In genomic region chr15:79431925-79432324, GRCm38 (mm10) we compare ENCODE assay signal across 7 mouse cellular contexts. TPM values are rescaled to one million over a fixed set of nuclear protein-coding genes. Genes with fewer than 3 reads are reported as not detected.
A peak's percentile ranks its signal among the peaks of the same experiment; 100 is the strongest.
DNase-seq lines count a peak whose midpoint lies in the region; ATAC-seq and TF ChIP-seq lines count a peak whose summit lies in the region.

No protein-coding gene starts in this region.

- no peak overlapping the region for H3K4me3 ChIP-seq in left cerebral cortex, adult 2 months
- H3K4me3 ChIP-seq in embryonic facial prominence, embryonic 14.5 days (ENCODE audit: low read depth, low read length), result no peak overlapping the region
- no peak overlapping the region; the same call in 1 of the 2 replicates for H3K4me3 ChIP-seq in liver, embryonic 11.5 days (ENCODE audit: low read depth, low read length)

- H3K9ac ChIP-seq in embryonic facial prominence, embryonic 14.5 days (ENCODE audit: low read depth, low read length), result no peak overlapping the region
- H3K9ac ChIP-seq in liver, embryonic 11.5 days (ENCODE audit: low read depth, low read length), result peak overlapping the region; percentile 41

- H3K27me3 ChIP-seq in embryonic facial prominence, embryonic 14.5 days (replicated peaks; ENCODE audit: control insufficient read depth, insufficient read depth, low read length), result no peaks in the 10 kb centered on the region
- no peaks in the 10 kb centered on the region for H3K27me3 ChIP-seq in liver, embryonic 11.5 days (replicated peaks; ENCODE audit: control insufficient read depth, insufficient read depth, low read length)

- TF ChIP-seq CTCF in left cerebral cortex, adult 2 months (IDR thresholded peaks at IDR 0.05), result no peak

- H3K9me3 ChIP-seq in embryonic facial prominence, embryonic 14.5 days (ENCODE audit: control insufficient read depth, low read length), result no peaks in the 10 kb centered on the region
- no peaks in the 10 kb centered on the region for H3K9me3 ChIP-seq in liver, embryonic 11.5 days (ENCODE audit: control insufficient read depth, low read length)

- H3K36me3 ChIP-seq in embryonic facial prominence, embryonic 14.5 days (ENCODE audit: control insufficient read depth, insufficient read depth, low read length), result peaks cover 94% of the 10 kb centered on the region
- peaks cover 28% of the 10 kb centered on the region for H3K36me3 ChIP-seq in liver, embryonic 11.5 days (ENCODE audit: control insufficient read depth, insufficient read depth, low read length)

- H3K27ac ChIP-seq in left cerebral cortex, adult 2 months, result peak overlapping the region; percentile 74
- H3K27ac ChIP-seq in embryonic facial prominence, embryonic 14.5 days (replicated peaks; ENCODE audit: low read depth, low read length), result peak overlapping the region; percentile 68
- peak overlapping the region; percentile 85 for H3K27ac ChIP-seq in liver, embryonic 11.5 days (ENCODE audit: low read depth, low read length)

- H3K4me2 ChIP-seq in embryonic facial prominence, embryonic 14.5 days (ENCODE audit: low read depth, low read length), result no peak overlapping the region
- H3K4me2 ChIP-seq in liver, embryonic 11.5 days, result peak overlapping the region; percentile 53

- no peak for DNase-seq in left cerebral cortex, adult 2 months (ENCODE audit: extremely low spot score in 1 of 2, low spot score in 2 of 2)
- no peak for DNase-seq in left cerebral cortex, postnatal 14 days (ENCODE audit: low spot score in 2 of 2)
- DNase-seq in embryonic facial prominence, embryonic 14.5 days (ENCODE audit: low spot score), result no peak
- DNase-seq in liver, embryonic 11.5 days (ENCODE audit: low spot score), result no peak
- no peak for DNase-seq in cerebellum, adult 11-12 months
- DNase-seq in left cerebral cortex, postnatal 25 days (ENCODE audit: low spot score in 2 of 2), result no peak

- 66% methylated on average over 7 of the region's 7 CpGs for WGBS in embryonic facial prominence, embryonic 14.5 days
- WGBS in liver, embryonic 11.5 days, result 29% methylated on average over 7 of the region's 7 CpGs

- H3K4me1 ChIP-seq in embryonic facial prominence, embryonic 14.5 days (ENCODE audit: control insufficient read depth, insufficient read depth, low read length), result 0 out of 2 replicates have a peak, but pooled peaks cover 3% of the 10 kb centered on the region
- peaks cover 43% of the 10 kb centered on the region for H3K4me1 ChIP-seq in liver, embryonic 11.5 days (replicated peaks; ENCODE audit: control insufficient read depth, insufficient read depth, low read length)

- ATAC-seq in common myeloid progenitor, adult 5-6 weeks (replicated peaks; ENCODE audit: low read depth, poor library complexity, severe bottlenecking), result peak; percentile 55
- no peak for ATAC-seq in embryonic facial prominence, embryonic 14.5 days (ENCODE audit: low read depth)
- ATAC-seq in liver, embryonic 11.5 days (replicated peaks; ENCODE audit: low FRiP score), result no peak

- intact Hi-C loops in left cerebral cortex, adult 2 months (cut with DNase I), result loop anchor here (2.0 kb wide), 1 partner anchor 29 kb away; the partner anchor contains the start of gene Tmem184b
- intact Hi-C loops in left cerebral cortex, postnatal 14 days (cut with DNase I), result no loop called here
- intact Hi-C loops in left cerebral cortex, postnatal 25 days (cut with DNase I), result loop anchor here (2.0 kb wide), 1 partner anchor 29 kb away; the partner anchor contains the start of gene Tmem184b

RNA-seq across cellular contexts. Expression of gene Csnk1e, which starts 23.4 kb away (rescaled TPM):
- 100 to 1,000 TPM; 153 to 159 TPM for total RNA-seq in left cerebral cortex, adult 2 months (2021)
- total RNA-seq in left cerebral cortex, postnatal 14 days (2021), result 100 to 1,000 TPM; 142 to 166 TPM
- total RNA-seq in common myeloid progenitor, adult 5-6 weeks (2017), result 40.3 and 46.5 TPM in 2 replicates
- polyA plus RNA-seq in embryonic facial prominence, embryonic 14.5 days (2014; fragmentation: Nextera tagmentation; extraction: Ambion mirVana), result 75.3 and 76.3 TPM in 2 replicates
- polyA plus RNA-seq in liver, embryonic 11.5 days (2014; fragmentation: Nextera tagmentation; extraction: Ambion mirVana), result 39.2 and 42.5 TPM in 2 replicates
- total RNA-seq in left cerebral cortex, postnatal 25 days (2021), result 100 to 1,000 TPM; 133 to 141 TPM

RNA-seq across cellular contexts. Expression of gene Tmem184b, which starts 28.6 kb away (rescaled TPM):
- total RNA-seq in left cerebral cortex, adult 2 months (2021), result 10 to 100 TPM; 73.7 to 82.2 TPM
- total RNA-seq in left cerebral cortex, postnatal 14 days (2021), result 10 to 100 TPM; 56.2 to 56.8 TPM
- total RNA-seq in common myeloid progenitor, adult 5-6 weeks (2017), result 3.4 and 4.2 TPM in 2 replicates
- polyA plus RNA-seq in embryonic facial prominence, embryonic 14.5 days (2014; fragmentation: Nextera tagmentation; extraction: Ambion mirVana), result 73.0 and 77.6 TPM in 2 replicates
- 36.4 and 38.8 TPM in 2 replicates for polyA plus RNA-seq in liver, embryonic 11.5 days (2014; fragmentation: Nextera tagmentation; extraction: Ambion mirVana)
- 10 to 100 TPM; 57.2 to 67.5 TPM for total RNA-seq in left cerebral cortex, postnatal 25 days (2021)

Comparison
In these comparisons a context has a peak if more than half of its experiments do, and no peak if none do; other contexts are left out.
1. RNA of gene Tmem184b, which starts 28.6 kb away (total RNA-seq): 73.7 to 82.2 TPM in left cerebral cortex, adult 2 months, 57.2 to 67.5 TPM in left cerebral cortex, postnatal 25 days and 56.2 to 56.8 TPM in left cerebral cortex, postnatal 14 days; 3.4 to 4.2 TPM in common myeloid progenitor, adult 5-6 weeks; every median in the first group is over 10 times any median in the second.
2. Peak in every context shown above with its lines, with median percentiles within 50 percentile points of each other: H3K27ac ChIP-seq.